Mouse (Mus musculus) induced T-regulatory cell, adult 2 months (primary cell): ENCODE measurements around the gene Sox2.

Experiments used
- DNase-seq: peaks from one replicate; pipeline ENCODE4 v3.0.0-alpha.2; 2012; ENCODE audit warnings: low read depth

Sox2 gene

DNA sequence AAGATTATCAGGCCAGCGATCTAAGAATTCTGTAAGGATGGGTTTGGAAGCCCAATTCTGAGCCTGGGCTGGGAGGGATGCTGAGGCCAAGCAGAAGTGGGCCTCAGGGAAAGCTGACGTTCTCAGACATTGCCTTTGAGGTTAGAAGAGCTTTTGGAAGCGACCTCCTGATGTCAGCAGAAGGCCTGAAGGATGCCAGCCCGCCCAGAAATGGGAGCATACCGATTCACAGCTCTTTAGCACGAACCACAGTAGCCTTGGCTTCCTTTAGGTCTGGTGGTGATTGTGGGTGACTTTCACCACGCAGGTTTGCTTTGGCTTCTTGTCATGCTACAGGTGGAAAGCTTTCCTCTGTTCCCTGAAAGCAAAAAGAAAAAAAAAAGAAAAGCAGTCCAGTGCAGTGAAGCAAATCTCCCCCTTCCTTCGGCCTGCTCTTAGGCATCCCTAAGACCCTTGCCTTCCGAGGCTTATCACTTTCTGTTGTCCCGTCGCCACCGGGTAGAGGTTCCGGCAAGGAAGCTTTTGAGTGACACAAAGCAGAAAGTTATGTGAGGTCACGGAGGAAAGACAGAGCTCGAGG lies 6.6 kb upstream of the Sox2 start:
- DNase-seq: no peak

- DNase-seq: no peak
Observed at GRCm38 (mm10) chr3:34646169-34646568, 4.0 kb upstream of the Sox2 start.

GRCm38 (mm10) chr3:34647688-34648087 lies 2.5 kb upstream of the Sox2 start:
- DNase-seq: peak; percentile 52

DNA sequence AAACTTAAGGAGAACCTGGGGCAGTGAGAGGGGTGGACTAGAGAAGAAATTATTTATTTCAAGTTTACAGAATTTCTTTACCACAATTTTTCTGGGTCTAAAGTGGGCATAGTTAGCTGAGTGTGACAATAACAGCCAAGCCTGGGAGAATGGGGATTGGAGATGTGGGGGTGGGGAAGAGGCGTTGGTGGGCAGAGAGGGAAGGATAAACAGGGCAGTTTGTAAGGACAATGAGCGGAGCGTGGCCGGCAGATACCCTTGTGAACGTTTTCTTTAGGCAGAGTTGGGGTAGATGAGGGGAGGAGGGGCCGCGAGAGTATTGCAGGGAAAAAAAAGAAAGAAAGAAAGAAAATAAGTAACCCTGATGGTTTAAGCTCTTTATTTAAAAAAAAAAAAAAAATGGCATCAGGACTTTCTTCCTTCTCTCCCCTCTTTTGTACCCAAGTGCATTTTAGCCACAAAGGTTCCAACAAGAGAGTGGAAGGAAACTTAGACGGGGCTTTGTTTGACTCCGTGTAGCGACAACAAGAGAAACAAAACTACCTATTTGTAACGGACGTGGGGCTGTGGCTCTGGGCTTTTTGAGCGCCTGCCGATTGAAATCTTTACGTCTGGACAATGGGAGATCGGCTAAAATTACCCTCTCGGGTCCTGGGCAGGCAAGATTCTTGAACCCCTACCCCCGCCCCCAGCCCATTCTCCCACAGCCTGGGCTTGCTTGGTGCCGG lies 1.9 kb upstream of the Sox2 start:
- DNase-seq: no peak

GRCm38 (mm10) chr3:34648833-34649719 lies 1.1 kb upstream of the Sox2 start:
- DNase-seq: no peak

DNA sequence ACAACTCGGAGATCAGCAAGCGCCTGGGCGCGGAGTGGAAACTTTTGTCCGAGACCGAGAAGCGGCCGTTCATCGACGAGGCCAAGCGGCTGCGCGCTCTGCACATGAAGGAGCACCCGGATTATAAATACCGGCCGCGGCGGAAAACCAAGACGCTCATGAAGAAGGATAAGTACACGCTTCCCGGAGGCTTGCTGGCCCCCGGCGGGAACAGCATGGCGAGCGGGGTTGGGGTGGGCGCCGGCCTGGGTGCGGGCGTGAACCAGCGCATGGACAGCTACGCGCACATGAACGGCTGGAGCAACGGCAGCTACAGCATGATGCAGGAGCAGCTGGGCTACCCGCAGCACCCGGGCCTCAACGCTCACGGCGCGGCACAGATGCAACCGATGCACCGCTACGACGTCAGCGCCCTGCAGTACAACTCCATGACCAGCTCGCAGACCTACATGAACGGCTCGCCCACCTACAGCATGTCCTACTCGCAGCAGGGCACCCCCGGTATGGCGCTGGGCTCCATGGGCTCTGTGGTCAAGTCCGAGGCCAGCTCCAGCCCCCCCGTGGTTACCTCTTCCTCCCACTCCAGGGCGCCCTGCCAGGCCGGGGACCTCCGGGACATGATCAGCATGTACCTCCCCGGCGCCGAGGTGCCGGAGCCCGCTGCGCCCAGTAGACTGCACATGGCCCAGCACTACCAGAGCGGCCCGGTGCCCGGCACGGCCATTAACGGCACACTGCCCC lies 586 bp downstream of the Sox2 start:
- DNase-seq: no peak

DNA sequence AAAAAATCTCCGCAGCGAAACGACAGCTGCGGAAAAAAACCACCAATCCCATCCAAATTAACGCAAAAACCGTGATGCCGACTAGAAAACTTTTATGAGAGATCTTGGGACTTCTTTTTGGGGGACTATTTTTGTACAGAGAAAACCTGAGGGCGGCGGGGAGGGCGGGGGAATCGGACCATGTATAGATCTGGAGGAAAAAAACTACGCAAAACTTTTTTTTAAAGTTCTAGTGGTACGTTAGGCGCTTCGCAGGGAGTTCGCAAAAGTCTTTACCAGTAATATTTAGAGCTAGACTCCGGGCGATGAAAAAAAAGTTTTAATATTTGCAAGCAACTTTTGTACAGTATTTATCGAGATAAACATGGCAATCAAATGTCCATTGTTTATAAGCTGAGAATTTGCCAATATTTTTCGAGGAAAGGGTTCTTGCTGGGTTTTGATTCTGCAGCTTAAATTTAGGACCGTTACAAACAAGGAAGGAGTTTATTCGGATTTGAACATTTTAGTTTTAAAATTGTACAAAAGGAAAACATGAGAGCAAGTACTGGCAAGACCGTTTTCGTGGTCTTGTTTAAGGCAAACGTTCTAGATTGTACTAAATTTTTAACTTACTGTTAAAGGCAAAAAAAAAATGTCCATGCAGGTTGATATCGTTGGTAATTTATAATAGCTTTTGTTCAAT lies 1.4 kb downstream of the Sox2 start:
- no peak for DNase-seq

GRCm38 (mm10) chr3:34652616-34653015 lies 2.4 kb downstream of the Sox2 start:
- no peak for DNase-seq

DNA sequence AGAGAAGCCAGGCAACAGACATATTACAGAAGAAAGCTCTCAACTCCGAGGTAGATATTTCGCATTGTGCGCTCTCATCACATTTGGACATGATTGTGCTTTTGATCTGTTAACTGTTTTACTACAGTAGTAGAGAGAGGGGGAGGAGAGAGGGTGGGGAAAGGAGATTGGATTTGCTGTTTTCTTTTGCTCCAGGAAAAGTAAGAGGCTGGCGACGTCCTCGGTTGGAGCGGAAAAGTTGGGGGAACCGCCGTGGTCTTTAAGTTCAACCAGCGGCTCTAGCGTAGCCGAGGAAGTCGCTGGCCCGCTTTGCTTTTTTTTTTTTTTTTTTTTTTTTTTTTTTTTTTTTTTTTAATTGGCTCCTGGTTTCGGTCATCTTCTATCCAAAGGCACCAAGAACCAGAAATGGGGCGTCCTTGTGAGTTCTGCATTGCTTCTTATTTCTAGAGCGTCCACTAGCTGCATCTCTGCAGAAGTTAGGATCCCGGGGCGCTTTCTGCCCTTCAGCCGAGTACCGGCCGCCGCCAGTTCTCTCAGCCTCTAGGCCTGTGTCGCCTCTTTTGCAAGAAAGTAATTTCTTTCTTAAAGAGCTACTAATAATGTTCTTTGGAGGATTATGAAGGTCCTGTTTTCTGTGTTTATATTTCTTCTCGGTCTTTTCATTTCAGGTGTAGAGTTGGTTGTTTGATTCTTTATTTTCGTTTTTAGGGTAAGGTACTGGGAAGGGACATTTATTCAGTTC lies 3.2 kb downstream of the Sox2 start:
- no peak for DNase-seq

GRCm38 (mm10) chr3:34653977-34654500 lies 3.8 kb downstream of the Sox2 start:
- no peak for DNase-seq

DNA sequence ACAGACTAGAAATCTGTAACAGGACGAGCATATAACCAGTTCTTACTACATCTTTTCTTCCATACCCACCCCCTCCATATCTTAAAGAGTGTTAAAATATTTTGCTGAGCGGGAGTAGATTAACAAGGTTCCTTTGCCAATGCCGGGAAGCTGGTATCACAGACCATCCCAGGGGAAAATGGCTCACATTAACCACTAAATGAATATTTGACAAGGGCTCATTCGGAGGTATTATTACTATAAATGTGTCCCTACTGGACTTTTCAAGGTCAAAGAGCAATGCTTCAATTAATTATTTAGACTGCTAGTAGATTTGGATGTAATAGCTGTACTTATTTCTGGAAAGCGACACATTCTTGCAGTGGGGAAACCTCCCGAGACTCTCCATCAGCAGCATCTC lies 4.6 kb downstream of the Sox2 start:
- no peak for DNase-seq

DNA sequence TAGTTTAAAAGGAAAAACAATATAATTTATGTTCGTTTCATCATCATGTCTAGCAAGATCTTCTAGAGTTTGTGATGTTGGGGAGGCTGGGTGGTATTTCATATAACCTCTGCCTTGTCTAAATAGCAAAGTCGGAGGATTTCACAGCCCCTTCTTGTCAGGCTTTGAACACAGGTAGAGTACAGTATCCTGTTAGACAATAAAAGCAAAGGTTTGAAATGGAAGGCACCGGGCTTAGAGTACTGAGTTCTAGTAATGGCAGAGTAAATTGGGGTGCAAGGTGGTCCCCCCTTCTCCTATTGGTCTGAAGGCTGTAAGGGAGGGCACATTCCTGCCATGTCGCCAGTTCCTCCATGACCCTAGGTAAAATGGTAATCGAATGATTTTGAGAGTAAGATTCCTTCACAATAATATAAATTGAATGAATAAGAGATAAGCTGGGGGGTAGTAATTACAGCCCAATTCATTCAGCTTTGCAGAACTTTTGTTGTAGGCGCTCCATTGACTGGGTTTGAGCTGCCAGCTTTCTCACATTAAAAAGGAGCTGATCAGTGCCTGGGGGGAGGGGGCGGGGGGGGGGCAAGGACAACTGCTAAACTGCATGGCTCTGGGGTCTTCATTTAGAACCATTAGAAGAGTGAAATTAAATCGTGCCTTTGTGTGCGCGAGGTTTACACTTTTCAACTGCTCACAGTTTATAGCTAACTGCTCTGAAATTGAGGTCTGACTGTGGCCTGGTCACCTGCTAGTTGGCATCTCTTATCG lies 5.3 kb downstream of the Sox2 start:
- no peak for DNase-seq

DNA sequence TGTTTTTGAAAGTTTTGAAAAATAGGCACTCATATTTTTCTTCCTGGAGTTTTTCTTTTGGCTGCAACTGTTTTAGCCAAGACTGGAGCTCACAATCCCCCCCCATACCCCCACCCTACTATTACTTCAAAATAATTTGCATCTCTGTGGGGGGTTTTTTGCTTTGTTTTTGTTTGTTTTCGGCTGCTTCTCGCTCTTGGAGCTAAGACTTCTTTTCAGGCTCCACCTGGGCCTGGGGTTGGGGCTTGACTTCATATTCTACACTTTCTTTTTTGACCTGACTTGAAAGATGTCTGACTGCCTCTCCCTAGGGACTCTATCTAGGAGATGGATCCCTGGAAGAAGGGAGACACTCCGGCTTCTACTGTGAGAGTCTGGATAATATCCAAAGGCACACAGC lies 5.9 kb downstream of the Sox2 start:
- no peak for DNase-seq

GRCm38 (mm10) chr3:34656813-34657700 lies 6.9 kb downstream of the Sox2 start:
- no peak for DNase-seq

GRCm38 (mm10) chr3:34657701-34658090 lies 7.5 kb downstream of the Sox2 start:
- DNase-seq: no peak

GRCm38 (mm10) chr3:34658241-34658965 lies 8.2 kb downstream of the Sox2 start:
- DNase-seq: no peak

- no peak for DNase-seq
Observed at GRCm38 (mm10) chr3:34658966-34659535, 8.8 kb downstream of the Sox2 start.

DNA sequence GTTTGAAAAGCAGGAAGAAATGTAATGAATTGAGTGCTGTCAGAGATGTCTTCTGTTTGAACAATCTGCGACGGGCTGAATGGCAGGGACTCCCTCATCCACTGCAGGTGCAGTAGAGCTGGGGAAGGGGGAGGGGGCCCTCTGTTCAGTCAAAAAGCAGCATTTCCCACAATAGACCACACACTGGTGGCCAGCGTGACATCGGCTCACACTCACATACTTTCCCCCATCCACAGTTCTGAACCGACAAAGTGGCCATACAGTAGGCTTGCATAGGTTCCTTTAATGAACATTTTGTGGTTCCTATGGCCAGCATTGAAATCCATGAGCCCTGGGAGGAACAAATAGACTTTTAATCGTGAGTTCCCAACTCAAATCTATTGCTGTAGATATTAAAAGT lies 9.7 kb downstream of the Sox2 start:
- DNase-seq: no peak
